Mouse (Mus musculus) left cerebral cortex, adult 11 months (tissue): Measurements from ENCODE around the gene Klf9.
"Not testable (repeated sequence)": the region's sequence is repeated elsewhere in the genome, so short reads cannot be mapped to it uniquely, and the experiment has no call there.

Experiments
- DNase-seq: peaks from one replicate; pipeline ENCODE4 v3.0.0; 2022; ENCODE audit warnings: low spot score

Klf9 gene

DNA sequence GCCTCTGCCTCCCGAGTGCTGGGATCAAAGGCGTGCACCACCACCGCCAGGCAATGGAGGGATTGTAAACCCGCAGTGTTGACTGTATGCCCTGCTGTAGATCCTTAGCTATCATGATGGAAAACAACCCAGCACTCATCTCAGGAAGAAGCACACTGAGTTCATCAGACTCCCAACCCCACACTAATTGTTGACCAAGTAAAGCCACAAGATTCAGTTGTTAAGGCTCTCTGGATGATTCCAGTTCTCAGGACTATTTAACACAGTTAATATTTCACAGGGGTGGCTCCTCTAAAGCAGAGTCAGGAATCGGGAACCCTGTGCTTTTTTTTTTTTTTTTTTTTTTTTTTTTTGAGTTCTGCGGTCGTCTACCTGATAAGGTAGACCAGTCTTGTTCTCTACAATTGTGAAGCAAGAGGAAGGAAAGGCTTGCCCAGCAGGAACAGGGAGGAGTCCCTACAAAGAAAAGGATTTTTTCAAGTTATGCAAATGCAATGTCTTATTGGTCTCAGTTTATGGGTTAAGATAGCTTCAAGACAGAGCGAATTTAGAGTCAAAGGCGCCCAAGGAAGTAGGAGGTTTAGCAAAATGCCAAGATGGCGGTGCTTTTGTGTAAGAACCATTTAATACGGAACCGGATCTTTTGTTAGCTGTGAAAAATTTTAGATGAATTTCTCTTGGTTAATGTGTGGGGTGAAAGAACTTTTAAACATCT, 1.1 kb upstream of the Klf9 start:
- DNase-seq, result no peak

DNA sequence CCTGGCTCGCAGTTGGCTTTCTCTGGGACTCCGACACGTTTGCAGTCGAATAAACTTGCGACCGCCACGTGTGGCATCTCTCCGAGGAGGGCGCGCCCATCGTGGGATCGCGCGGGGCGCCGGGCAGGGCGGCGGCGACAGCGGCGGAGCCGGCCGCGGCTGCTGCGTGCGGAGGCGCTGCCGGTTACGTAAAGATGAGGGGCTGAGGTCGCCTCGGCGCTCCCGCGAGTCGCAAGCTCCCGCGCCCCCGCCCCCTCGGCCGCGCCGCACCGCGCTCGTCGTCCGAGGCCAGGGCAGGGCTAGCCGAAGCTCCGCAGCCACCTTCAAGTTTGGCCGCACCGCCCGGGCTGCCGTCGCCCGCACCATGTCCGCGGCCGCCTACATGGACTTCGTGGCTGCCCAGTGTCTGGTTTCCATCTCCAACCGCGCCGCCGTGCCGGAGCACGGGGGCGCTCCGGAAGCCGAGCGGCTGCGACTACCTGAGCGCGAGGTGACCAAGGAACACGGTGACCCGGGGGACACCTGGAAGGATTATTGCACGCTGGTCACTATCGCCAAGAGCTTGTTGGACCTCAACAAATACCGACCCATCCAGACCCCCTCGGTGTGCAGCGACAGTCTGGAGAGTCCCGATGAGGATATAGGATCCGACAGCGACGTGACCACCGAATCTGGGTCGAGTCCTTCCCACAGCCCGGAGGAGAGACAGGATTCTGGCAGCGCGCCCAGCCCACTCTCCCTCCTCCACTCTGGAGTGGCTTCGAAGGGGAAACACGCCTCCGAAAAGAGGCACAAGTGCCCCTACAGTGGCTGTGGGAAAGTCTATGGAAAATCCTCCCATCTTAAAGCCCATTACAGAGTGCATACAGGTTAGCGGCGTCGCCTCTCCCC, 610 bp downstream of the Klf9 start:
- DNase-seq, result peak; percentile 62

DNA sequence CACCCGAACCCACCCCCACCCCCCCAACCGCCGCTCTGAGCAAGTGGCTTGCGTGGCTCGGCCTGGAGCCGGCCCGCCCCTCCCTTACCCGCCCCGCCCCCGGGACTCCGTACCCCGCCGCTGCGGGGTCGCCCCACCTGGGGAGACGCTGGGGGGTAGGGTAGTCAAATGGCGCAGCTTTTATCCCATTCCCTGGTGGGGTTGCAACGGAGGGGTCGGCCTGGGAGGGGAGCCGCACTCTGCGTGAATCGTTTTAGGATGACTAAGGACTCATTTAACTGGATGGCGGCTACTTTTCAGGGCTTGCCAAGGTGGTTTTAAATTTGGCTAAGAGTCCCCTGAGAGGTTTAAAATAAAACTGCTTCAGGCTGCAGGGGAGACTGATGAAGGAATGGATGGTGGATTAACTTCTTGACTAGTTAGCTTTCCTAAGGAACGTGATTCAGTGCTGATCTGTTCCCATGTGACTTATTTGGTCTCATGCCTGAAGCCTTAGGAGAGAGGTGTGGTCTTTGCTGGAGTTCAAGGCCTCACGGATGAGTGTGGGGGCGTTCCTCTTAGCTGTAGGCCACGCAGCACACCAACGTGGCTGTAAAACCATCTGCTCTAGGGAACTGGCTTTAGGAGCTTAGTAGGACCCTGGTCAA, 1.5 kb downstream of the Klf9 start:
- no peak for DNase-seq

DNA sequence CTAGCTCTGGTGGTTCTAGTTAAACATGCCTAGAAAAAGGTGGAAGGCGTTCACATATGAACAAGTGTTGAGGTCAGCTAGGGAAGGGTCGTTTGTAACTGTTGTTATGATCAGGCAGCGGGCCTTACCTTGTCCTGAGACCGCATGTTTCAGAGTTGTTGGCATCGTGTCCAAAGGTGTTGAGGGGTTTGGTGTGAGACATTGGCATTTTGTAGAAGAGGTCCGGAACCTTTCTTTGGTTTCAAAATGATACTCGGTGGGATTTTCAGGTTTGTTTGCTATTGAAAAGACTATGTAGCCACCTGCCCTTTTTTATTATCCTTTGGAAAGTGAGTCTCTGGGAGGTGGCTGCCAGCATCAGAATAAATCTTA, 2.0 kb downstream of the Klf9 start:
- DNase-seq, result no peak

DNA sequence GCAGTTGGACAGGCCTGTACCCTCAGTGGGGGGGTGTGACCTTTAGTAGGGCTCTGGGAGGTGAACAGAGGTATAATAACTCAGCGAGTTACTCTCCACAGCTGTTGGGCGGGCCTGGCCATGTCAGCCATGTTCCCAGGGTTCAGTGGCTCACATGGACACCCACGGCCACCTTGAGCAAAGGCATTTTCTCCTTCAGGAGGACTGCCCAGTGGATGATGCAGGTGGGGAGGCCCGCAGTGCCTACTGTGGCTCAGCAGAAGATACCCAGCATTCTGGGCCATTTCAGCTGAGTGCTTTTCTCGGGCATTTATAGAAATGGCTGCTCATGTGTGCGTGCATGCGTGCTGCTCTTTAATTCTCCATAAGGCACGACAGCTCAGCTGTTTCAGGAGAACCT, 2.5 kb downstream of the Klf9 start:
- DNase-seq, result no peak

DNA sequence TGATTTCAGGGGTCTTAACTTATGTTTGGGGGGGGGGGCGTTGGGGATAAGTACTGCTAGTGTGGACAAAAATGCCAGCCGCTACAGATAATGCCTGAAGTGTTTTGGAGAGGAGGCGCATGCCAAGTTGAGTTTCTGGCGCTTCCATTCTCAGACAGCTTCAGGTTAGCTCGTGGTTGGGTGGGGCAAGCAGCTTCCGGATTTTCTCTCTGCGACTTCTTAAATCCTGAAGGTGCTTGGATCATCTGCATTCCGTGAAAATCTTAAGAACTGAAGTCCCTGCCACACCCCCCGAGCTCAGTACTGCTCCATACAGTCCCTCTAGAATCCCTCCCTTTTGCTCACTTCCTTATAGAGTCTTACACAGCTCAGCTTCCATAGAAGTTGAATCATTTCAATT, 3.0 kb downstream of the Klf9 start:
- DNase-seq, result no peak

DNA sequence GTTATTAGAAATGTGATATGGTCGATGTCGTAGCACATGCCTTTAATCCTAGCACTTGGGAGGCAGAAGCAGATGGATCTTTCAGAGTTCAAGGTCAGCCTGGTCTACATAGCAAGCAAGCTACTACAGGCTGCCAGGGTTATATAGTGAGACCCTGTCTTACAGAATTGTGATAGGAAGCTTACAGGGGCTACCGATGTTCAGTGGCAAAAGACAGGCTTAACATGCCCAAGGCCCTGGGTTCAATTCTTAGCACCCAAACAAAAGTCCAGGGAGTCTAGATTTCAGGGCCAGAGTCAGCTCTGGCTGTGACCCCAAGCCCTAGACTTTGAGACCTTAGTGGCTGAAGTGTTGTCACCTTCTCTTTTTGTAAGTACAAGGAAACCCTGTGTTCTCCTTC, 4.1 kb downstream of the Klf9 start:
- DNase-seq, result no peak

DNA sequence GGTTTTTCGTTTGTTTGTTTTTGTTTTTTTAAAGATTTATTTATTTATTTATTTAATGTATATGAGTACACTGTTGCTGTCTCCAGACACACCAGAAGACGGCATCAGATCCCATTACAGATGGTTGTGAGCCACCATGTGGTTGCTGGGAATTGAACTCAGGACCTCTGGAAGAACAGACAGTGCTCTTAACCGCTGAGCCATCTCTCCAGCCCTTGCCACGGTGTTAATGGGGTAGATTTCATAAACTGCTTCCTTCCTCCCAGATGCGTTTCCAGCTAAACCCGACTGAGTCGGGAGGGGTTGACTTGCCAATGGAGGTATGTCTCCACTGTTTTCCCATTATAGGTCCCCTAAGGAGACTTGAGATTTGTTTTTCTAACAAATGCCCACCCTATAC, 4.5 kb downstream of the Klf9 start:
- not testable (repeated sequence) for DNase-seq

DNA sequence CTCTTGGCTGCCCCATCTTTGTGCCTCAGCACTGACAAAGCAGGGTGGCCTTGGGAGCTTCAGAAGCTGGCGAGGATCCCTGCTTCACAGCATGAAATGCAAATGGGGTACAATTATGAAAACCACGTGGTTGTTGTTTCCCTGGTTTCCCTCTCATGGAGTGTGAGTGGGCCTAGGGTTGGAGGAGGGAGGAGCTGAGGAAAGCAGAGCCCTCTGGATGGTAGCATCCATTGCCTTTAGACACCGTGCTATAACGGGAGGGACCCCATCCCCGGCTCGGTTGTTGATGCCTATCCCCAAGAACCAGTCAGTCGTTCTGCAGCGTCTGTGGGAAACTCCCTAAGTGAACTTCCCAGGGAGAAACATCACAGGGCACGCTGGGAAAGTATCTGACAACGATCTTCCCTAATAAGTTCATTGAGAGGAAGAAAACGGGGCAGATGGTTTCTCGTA, 5.4 kb downstream of the Klf9 start:
- peak; percentile 74 for DNase-seq

DNA sequence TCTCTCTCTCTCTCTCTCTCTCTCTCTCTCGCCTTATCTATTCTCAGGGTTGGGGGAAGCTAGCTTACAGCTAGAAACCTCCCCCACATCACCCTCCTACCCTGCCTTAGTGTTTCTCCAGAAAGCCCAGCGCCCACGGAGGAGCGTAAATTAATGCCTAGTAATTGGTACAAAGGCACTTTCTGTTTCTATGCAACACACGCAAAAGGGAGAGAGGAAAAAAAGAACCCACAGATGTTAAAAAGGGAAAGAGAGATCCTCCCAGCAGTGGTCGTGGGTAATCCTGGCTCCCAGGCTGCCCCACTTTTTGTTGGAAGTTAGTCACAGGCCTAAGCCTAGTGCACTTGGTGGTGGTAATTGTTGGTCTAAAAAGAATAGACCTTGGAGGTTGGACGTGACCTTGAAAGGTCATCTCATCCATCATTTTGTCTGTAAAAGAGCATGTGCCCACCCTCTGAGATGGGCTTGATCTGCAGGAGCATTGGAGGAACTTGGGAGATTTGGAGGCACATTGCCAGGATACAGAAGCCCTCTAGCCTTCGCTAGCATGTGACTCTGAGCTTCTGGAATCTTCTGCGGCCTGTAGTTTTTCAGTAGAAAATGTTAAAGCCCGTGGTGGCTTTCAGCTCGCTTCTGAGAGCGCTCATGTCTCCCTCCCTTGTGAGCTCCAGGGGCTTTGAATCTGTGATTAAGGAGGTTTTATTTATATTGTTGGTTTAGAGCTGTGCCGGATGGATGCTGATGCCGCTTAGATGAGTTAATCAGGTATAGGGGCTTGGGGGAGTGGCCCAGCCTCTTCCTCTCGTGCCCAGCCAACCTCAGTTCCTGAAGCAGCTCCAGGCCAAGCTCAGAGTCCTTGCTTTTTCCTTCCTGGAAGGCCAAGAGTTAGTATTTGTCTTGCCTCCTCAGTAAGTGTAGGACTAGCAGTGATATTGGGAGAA, 6.3 kb downstream of the Klf9 start:
- no peak for DNase-seq

- DNase-seq, result no peak
These were observed 8.7 kb downstream of the Klf9 start for GRCm38 (mm10) chr19:23149465-23150410.

DNA sequence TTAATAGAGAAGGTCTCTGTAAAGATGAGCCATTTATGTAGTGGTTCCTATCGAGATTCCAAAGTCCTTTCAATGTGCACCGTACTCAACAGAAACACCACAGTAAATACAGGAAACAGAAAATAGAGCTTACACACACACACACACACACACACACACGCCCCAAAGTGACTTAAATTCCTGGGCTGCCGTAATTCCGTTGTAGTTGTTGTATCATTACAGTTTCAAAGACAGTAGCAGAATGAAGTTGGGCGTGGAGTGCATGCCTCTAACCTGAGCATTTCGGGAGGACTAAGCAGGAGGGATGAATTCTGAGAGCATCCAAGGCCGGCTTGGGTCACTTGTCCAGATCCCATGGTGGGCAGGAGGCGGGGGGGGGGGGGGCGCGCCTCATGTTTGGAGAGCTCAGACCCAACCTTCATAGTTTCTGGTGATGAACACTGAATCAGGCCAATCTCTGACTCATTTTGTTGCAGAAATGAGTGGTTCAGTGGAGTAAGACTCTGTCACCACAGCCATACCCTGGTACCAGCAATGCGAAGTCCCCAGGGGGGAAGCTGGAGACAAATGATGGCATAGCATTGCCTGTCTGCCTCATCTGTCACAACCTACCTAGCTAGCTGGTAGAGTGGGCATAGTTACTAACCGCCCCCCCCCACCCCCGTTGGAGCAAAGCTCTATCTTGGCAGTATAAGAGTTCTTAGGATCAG, 9.7 kb downstream of the Klf9 start:
- no peak for DNase-seq

DNA sequence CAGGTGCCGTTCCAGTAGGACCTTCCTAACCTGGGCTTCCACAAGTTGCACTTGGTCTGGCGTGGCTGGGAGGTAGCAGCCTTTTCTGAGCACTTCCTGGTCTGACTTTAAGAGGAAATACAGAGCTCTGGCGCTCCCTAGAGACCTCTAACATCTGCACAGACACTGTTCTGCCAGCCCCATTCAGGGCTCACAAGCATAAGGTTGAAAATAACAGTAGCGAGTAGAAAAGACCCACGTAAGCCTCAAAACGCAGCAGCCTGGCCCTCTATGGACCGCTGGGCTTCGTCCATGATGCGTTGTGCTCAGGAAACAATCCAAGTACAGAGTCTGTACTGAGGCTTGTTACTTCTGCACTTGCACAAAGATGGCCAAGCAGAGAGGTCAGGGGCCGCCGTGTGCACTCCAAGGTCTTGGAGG, 10.6 kb downstream of the Klf9 start:
- DNase-seq, result no peak

DNA sequence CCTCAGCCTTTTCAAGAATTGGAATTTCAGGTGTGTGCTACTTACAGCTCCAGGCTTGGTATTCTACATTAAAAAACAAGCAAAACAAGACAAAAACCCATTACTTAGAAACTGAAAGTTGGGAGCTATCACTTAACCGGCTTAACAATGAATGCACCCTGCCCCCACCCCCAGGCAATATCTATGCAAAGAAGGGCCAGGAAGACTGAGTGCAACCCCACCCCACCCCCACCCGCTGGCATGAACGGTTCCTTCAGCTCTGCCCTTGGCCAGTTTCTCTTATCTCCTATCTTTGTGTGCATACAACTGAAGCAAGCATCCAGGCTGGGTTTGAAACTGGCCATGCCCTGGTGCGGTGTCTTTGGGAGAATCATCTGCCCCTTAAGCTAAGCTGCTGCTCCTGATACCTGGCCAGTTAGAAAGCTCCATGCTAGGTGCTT, 11.2 kb downstream of the Klf9 start:
- DNase-seq, result no peak

DNA sequence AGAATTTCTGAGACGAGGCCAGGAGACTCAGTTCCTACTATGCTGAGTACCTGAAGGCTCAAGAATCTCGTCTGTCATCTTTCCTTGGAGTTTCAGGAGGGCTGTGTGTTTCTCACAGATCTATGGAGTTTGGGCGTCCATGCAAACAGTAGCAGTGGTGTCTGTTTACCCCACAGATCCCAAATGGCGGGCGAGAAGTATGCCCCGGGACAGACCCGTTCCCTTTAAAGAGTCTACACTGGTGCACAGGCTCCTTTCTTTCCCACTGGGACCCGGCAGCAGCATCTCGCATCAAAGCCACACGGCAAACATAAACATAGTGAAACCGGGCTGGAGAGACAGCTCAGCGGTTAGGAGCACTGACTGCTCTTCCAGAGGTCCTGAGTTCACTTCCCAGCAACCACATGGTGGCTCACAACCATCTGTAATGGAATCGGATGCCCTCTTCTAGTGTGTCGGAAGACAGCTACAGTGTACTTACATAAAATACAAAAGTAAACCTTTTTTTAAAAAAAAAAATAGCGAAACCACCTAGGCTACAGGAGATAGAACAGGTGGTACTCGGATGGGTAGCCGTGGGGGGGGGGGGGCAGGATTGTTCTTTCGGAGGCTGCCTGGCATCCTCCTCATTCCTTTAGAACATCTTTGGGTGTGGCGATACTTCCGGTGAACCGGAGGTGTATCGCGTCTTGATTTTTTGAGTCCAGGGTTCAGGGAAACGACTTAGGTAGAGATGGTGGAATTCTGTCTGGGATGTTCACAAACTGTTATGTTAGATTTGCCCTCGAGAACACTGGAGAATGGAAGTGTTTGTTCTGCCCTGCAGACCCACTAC, 12.0 kb downstream of the Klf9 start:
- DNase-seq, result no peak

DNA sequence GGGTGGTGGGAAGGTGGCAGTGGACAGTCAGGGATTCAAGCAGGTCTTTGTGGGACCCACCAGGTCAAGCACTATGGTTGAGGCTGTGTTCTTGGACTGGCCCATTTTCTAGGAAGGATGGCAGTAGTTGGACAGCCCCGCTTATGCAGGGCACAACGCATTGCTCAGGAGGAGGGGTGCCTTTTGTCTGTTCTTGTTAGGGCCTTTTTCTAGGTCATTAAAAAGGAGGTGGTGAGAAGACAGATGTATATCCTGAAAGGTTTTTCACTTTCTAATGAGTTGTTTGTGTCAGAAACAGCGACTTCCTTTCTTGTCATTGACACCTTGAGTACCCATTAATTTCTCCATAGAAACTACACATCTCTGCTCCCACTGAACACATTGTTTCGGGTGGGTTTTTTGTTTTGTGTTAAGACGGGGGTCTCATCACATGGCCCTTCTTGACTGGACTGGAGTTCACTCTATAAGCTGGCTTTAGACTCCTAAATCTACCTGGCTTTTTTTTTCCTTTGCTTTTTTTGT, 12.6 kb downstream of the Klf9 start:
- no peak for DNase-seq

DNA sequence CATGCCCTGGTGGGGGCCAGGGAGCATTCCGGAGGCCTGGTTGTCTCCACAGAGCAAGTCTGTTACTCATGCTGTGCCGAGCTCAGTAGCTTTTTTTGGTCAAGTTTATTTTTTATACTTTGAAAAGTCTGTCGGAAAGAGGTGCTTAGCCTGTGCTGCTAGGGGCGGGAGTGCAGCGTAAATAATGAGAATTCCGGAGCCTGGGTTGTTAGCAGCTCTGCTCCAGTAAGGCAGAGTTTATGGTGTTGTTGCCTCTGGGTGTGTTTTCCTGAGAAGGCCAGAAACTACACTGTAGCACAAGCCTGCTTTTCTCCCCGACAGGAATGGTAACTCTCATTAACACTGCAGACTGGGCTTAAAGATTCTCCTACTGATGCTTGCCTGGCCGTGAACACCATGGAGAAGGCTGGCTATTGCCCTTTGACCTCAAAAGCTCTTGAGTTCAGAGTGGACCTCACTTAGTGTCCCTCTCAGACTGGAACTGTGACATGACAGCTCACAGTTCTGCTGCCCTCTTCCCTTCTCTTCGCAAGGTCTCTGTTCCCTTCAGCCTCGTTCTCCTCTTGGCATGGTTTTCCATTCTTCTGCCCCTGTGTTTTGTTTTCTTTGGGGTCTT, 18.9 kb downstream of the Klf9 start:
- no peak for DNase-seq

DNA sequence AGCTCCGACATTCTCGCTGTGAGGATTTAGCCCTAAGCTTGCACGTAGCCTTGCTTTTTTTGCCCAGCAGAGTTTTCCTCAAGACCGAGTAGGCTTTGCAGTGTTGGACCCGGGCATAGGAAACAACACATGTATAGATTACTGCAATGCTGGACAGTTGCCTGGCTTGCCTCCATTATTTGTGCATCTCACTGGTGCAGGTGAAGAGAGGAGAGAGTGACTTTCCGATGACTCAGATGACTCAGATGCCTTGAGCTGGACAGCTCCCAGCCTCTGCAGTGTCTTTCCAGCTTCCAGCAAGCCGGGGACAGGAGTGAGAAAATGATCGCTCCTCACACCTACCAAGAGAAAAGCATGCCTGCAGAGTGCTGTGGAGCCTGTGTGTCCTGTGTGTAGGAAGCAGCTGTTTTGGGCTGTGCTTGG, 21.4 kb downstream of the Klf9 start:
- DNase-seq, result no peak
